Mouse (Mus musculus): ENCODE measurements around the gene Slc18b1.
A peak's percentile ranks its signal among the peaks of the same experiment; 100 is the strongest.
"Not testable (repeated sequence)": the region's sequence is repeated elsewhere in the genome, so short reads cannot be mapped to it uniquely, and the experiment has no call there.

Gene Slc18b1

DNA sequence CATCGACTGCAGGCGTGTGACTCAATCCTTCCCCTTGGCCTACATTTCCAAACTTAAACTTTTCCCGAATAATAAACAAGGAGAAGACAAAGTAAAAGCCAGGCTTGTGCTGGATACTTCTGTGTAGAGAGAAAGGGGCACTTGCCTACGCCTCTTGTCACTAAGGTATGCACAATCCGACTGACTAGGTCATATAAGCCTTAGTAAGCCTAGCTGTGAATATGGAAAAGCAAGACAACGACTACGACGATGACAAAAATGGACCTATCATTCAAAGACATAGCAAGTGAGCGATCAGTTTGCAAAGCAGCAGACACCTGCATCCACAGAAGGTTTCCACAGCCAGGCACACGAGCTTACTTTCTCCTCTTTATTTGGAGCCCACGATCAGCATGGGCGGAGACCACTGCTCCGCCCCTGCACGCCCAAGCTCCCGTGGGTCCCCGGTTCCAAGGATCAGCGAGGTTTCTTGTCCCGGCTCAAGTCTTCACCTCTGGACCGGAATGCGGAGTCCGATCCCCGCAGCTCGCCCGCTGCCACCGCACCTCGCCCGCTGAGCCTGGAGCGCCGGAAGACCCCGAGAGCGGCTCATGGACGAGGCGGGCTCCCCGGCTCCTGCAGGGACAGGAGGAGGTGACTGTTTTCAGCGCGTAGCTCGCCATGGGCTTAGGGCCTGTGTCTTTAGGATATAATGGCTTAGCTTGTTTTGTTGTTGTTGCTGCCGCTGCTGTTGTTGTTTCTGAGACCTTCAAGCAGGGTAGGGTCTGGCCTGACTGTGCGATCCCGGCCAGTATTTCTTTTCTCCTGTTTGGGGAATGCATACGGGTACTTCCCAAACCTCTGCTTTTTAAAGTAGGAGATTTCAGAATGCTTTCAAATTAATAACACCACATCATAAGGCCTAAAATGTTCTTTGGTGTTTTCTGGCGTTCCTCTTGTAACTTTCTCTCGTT is at the start of gene Slc18b1:
Slc18b1 (plus strand) TSS at position 436 of the 953 bp plus-strand sequence.
- Histone ChIP-seq H3K27me3 (ENCODE audit: control insufficient read depth, insufficient read depth, low read length, poor library complexity, severe bottlenecking) (no peaks in the 10 kb centered on the region), H3K36me3 (ENCODE audit: control insufficient read depth, insufficient read depth, low read length, poor library complexity, severe bottlenecking) (no peaks in the 10 kb centered on the region)
- no peak for DNase-seq (ENCODE audit: low read depth, low spot score)

- DNase-seq (ENCODE audit: low read depth, low spot score) = no peak
- H3K36me3 ChIP-seq (ENCODE audit: control insufficient read depth, insufficient read depth, low read length, poor library complexity, severe bottlenecking) = no peaks in the 10 kb centered on the region
- H3K27me3 ChIP-seq (ENCODE audit: control insufficient read depth, insufficient read depth, low read length, poor library complexity, severe bottlenecking) = no peaks in the 10 kb centered on the region
These were observed 42.6 kb upstream of the Slc18b1 start for GRCm38 (mm10) chr10:23754166-23754565.

- Histone ChIP-seq H3K36me3 (ENCODE audit: control insufficient read depth, insufficient read depth, low read length, poor library complexity, severe bottlenecking) (no peaks in the 10 kb centered on the region), H3K27me3 (ENCODE audit: control insufficient read depth, insufficient read depth, low read length, poor library complexity, severe bottlenecking) (no peaks in the 10 kb centered on the region)
- peak; percentile 25 for DNase-seq (ENCODE audit: low read depth, low spot score)
These were observed 19.4 kb upstream of the Slc18b1 start for GRCm38 (mm10) chr10:23777288-23777945.

GRCm38 (mm10) chr10:23780539-23781275 is 16.1 kb upstream of the Slc18b1 start:
- Histone ChIP-seq H3K27me3 (ENCODE audit: control insufficient read depth, insufficient read depth, low read length, poor library complexity, severe bottlenecking) (no peaks in the 10 kb centered on the region), H3K36me3 (ENCODE audit: control insufficient read depth, insufficient read depth, low read length, poor library complexity, severe bottlenecking) (no peaks in the 10 kb centered on the region)
- peak; percentile 20 for DNase-seq (ENCODE audit: low read depth, low spot score)

DNA sequence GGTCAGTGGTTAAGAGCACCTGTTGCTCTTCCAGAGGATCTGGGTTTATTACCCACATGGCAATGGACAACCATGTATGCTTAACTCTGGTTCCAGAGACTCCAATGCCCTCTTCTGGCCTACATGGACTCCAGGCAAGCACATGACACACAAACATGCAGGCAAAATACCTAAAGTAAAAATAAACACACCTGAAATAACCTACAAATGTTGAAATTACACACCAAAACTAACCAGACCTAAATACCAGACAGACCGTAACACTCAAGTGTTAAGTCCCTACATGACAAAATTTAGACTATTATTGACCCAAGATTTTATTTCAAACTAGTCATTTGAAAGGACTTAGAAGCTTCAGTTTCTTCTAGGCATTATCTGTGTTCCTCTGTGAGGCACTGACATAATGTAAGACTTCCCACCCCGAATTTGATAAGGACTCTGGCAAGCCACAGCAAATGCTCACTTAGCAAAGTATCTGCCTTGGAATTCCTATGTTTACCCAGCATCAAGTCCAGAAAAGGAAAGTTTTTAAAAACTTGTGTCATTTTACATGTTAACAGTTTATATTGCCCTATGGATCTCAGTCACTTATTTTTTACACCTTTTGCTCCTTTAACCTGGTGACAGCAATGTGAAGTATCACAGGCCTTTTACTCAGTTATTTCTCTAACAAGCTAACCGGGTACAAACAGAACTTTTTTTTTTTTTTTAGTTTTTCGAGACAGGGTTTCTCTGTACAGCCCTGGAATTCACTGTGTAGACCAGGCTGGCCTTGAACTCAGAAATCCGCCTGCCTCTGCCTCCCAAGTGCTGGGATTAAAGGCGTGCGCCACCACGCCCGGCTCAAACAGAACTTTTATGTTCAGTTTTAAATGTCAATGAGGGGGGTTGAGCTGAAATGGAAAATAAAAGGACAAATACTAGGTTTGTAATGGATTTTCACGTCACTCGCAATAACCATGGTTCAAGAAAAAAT is 14.7 kb upstream of the Slc18b1 start:
- no peaks in the 10 kb centered on the region for H3K27me3 ChIP-seq (ENCODE audit: control insufficient read depth, insufficient read depth, low read length, poor library complexity, severe bottlenecking)

GRCm38 (mm10) chr10:23782855-23783492 is 13.8 kb upstream of the Slc18b1 start:
- no peak for DNase-seq (ENCODE audit: low read depth, low spot score)
- Histone ChIP-seq H3K27me3 (ENCODE audit: control insufficient read depth, insufficient read depth, low read length, poor library complexity, severe bottlenecking) (no peaks in the 10 kb centered on the region), H3K36me3 (ENCODE audit: control insufficient read depth, insufficient read depth, low read length, poor library complexity, severe bottlenecking) (no peaks in the 10 kb centered on the region)

More for the DNA sequence above, 14.7 kb upstream of the Slc18b1 start:
- no peaks in the 10 kb centered on the region for H3K36me3 ChIP-seq (ENCODE audit: control insufficient read depth, insufficient read depth, low read length, poor library complexity, severe bottlenecking)
- no peak for DNase-seq (ENCODE audit: low read depth, low spot score)

DNA sequence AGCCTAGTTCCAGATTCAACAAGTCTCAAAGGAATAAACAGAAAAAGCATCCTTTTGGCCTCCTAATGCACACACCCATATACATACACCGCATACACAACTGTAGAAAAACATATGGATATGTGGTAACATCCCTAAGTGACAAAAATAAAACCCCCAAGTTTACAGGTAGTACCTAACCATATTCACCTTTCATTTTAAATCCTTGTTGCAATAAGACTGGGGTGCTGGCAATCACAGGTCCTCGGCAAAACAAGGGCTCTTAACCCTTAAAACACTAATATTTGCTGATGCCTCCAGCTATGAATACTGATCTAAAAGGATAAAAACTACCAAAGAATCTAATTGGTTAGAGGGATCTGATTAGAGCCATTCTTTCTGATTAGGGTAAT is 13.3 kb upstream of the Slc18b1 start:
- no peaks in the 10 kb centered on the region for H3K27me3 ChIP-seq (ENCODE audit: control insufficient read depth, insufficient read depth, low read length, poor library complexity, severe bottlenecking)
- DNase-seq (ENCODE audit: low read depth, low spot score) = no peak
- H3K36me3 ChIP-seq (ENCODE audit: control insufficient read depth, insufficient read depth, low read length, poor library complexity, severe bottlenecking) = no peaks in the 10 kb centered on the region

DNA sequence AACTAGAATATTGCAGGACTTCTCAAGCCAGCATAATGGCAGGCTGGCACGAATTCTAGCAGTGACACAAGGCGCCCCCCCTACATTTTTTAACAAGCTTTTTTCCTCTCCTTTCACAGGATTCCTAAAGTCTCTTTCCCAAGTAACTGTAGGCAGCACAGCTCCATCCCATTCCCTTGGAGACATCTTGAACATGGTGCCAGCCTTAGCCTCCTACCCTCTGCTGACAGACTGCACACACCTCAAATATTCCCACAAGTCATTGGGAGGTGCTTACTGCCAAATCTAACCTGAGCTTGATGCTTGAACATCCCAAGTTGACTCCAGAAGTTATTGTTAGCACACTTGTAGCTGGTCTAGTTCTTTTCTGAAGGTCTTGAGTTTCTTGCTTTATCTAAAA is 12.7 kb upstream of the Slc18b1 start:
- H3K27me3 ChIP-seq (ENCODE audit: control insufficient read depth, insufficient read depth, low read length, poor library complexity, severe bottlenecking) = no peaks in the 10 kb centered on the region
- H3K36me3 ChIP-seq (ENCODE audit: control insufficient read depth, insufficient read depth, low read length, poor library complexity, severe bottlenecking) = no peaks in the 10 kb centered on the region
- DNase-seq (ENCODE audit: low read depth, low spot score) = no peak

DNA sequence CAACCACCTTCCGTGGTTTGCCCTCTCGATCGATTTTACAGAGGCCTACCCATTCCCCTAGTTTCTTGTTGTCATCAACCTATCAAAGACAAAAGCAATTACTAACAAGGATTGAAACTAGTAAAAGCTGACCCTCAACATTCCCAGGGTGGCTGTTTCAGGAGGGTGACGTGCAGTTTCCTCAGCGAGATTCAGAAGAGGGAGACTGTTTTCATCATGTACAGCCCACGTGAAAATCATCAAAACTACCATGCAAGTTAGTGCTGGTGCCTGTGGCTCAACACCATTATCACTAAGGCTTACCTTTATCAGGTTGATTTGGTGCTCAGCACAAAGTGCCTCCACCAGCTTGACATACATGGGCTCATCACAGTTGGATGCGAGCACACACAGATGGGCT is 11.2 kb upstream of the Slc18b1 start:
- not testable (repeated sequence) for H3K27me3 ChIP-seq (ENCODE audit: control insufficient read depth, insufficient read depth, low read length, poor library complexity, severe bottlenecking); DNase-seq (ENCODE audit: low read depth, low spot score); H3K36me3 ChIP-seq (ENCODE audit: control insufficient read depth, insufficient read depth, low read length, poor library complexity, severe bottlenecking)

DNA sequence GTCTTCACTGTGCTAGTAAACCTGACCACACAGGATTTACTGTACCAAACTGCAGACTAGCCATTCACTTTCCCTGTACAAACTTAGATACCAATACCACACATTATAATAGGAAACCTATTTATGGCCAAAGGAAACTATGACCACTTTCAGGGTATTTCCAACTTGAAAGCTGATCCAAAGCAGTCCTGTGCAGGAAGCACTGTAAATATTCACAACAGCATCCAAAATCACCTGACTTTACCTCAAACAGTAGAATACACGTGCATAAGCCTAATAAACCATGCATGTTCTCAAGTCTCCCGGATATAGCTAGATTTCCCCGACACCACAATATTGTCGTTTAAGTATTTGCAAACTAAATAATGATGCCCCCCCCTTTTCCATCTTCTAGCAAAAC is 10.7 kb upstream of the Slc18b1 start:
- Histone ChIP-seq H3K36me3 (ENCODE audit: control insufficient read depth, insufficient read depth, low read length, poor library complexity, severe bottlenecking) (no peaks in the 10 kb centered on the region), H3K27me3 (ENCODE audit: control insufficient read depth, insufficient read depth, low read length, poor library complexity, severe bottlenecking) (no peaks in the 10 kb centered on the region)
- peak; percentile 22 for DNase-seq (ENCODE audit: low read depth, low spot score)

GRCm38 (mm10) chr10:23786631-23787038 is 10.2 kb upstream of the Slc18b1 start:
- not testable (repeated sequence) for H3K27me3 ChIP-seq (ENCODE audit: control insufficient read depth, insufficient read depth, low read length, poor library complexity, severe bottlenecking); H3K36me3 ChIP-seq (ENCODE audit: control insufficient read depth, insufficient read depth, low read length, poor library complexity, severe bottlenecking)
- peak; percentile 25 for DNase-seq (ENCODE audit: low read depth, low spot score)

DNA sequence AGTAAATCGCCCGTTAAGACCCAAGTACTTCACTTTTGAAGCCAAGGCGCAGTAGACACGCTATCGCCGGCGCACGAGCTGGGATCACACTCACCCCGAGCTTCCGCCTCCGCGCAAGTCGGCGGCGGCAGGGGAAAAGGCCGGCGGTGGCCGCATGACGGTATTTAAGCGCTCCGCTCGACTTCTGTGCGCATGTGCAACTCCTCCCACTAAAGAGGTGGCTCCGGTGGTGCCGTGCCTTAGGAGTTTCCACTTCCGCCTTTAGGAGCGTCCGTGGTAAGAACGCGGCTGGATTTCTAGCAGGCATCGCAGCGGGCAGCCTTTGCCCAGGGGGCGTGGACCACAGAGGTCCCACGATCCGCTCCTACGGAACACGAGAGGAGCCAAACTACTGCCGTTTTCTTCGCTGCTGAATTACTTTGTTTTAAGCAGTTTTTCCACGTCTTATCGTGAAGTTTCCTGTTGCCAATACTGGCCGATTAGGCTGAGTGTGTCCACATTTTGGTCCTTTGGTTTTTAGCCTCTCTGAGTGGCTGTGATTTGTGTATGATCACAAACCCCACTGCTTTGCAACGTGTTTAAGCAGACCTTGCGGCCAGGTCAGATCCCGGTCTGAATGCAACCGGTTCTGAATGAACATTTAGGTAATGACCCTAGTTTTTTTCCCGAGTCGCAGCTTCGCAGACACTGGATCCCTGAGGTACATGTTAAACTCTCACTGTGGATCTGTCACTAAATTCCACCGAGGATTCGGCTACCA is 9.5 kb upstream of the Slc18b1 start, which contains the start of gene Rps12:
Rps12 (minus strand) TSS at position 214 of the 760 bp plus-strand sequence.
- DNase-seq (ENCODE audit: low read depth, low spot score) = peak; percentile 100
- Histone ChIP-seq H3K27me3 (ENCODE audit: control insufficient read depth, insufficient read depth, low read length, poor library complexity, severe bottlenecking) (no peaks in the 10 kb centered on the region), H3K36me3 (ENCODE audit: control insufficient read depth, insufficient read depth, low read length, poor library complexity, severe bottlenecking) (no peaks in the 10 kb centered on the region)

DNA sequence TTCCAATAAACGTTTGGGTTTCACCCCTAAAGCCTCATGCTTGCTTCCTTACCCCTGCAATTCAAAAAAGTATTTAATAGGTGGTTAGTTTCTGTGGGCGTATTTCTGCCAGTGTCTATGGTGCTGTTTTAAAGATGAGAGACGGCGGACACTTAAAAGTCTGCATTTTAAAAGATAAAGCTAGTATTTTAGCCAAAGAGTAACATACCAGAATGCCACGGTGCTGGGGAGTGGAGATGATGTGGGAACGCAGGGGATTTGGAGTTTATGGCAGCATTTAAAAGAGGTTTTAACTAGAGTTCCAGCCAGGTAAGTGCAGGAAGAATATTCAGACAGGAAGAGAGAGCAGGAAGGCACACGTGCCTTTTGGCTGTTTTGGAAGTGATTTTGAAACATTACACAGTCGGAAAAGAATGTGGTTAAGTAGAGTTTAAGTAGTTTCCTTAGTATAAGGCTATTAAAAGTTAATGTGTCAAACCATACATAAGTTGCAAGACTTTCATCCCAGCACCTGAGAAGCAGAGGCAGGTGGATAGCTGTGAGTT is 8.7 kb upstream of the Slc18b1 start:
- Histone ChIP-seq H3K27me3 (ENCODE audit: control insufficient read depth, insufficient read depth, low read length, poor library complexity, severe bottlenecking) (no peaks in the 10 kb centered on the region), H3K36me3 (ENCODE audit: control insufficient read depth, insufficient read depth, low read length, poor library complexity, severe bottlenecking) (no peaks in the 10 kb centered on the region)
- no peak for DNase-seq (ENCODE audit: low read depth, low spot score)
